Mouse (Mus musculus) cerebellum, adult 11-12 months (tissue): Measurements from ENCODE around the gene Ckap2.
A peak's percentile ranks its signal among the peaks of the same experiment; 100 is the strongest.

ENCODE experiments used
- DNase-seq: peaks from one replicate; pipeline ENCODE4 v3.0.0; 2022

Gene Ckap2

DNA sequence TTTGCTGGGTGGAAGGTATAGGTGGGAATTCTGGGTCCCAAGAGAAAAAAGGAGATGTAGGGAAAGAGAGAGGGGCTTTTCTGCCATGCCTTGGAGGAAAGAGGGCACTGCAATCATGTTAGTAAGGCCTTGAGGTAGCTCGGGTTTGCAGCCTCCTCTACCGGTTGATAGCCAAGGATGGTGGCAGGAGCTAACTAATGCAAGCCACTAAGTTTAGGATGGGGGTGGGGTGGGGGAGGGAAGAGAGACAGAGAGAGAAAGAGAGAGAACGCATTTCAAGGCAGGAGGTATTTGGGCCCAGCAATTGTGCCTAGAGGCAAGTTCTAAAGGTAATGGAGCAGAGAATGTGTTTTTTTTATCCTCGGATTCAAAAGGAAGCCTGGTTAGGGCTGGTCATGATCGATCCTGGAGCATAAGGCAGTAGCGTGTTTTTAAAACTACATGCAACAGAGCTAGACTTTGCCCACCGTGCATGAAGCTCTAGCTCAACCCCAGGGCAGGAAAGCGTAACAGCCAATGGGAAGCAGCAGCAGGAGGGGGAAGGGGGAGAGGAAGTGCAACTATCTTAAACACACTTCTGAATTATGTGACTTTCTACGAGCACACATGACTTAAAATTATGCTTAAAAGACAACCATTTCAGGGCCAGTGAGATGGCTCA is 37.8 kb downstream of the Ckap2 start:
- no peak for DNase-seq

DNA sequence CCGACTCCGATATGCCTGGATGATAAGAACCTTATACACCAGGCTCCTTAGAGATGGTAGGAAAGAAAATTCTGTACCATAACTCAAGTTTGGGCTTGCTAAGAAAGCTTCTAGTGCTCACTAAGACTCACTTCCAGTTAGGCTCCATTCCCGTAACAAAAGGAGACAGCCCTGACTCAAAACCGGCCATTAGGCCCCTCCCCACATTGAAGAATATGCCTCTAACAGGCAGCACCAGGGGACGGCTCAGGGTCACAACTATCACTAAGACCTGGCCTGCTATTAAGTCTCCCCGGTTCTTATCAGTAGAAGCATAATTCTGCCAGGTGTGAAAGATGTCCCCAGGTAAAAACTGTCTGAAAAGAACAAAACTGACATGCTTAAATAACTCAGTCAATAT is 39.8 kb downstream of the Ckap2 start:
- no peak for DNase-seq

DNA sequence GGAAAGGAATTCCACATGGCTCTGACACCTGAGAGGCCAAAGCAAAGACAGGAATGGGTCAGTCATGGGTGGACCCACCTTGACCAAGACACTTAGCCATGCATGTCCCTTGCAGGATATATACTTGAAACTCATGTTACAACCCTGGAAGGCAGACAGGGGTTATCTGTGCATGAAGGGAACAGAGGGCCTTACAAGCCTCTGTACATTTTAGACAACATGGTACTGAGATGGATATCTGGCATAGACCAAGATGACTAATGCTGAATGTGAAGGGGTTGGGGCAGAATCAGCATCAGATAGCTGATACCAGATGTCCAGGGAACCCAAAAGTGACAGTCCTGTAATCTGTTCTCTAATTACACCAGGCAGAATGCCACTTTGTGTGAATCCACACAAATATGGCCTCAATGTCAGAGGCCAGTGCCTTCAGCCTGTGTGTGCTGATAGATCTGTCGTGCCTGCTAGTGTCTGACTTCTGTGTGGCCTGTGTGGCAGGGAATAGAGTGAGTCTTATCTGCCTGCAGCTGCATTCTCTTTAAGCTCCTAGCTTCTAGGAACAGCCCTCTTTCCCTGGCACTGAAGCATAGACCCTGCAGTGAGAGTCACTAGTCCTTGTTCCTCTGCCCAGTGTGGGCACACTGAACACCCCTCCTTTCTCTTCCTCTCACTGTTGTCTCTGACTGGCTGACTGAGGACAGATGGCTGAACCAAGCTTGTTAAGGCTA is 41.7 kb downstream of the Ckap2 start:
- no peak for DNase-seq

DNA sequence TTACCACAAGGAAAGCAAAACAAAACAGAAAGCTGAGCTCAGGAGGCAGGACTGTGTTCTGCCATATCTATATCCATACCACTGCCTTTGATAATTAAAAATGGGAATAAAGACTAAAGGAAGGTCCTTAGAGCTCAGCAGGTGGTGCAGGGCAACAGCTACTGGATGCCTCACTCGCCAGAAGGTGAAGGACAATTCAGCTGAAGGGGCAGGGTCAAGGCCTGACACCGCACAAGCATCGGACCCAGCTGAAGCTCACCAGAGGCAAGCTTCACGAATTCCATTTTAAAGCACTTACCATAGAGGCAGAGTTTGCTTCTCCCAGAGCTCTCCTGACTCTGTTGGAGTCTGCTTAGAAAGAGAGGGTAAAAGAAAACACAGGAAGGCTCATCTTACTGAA is 43.0 kb downstream of the Ckap2 start:
- no peak for DNase-seq

DNA sequence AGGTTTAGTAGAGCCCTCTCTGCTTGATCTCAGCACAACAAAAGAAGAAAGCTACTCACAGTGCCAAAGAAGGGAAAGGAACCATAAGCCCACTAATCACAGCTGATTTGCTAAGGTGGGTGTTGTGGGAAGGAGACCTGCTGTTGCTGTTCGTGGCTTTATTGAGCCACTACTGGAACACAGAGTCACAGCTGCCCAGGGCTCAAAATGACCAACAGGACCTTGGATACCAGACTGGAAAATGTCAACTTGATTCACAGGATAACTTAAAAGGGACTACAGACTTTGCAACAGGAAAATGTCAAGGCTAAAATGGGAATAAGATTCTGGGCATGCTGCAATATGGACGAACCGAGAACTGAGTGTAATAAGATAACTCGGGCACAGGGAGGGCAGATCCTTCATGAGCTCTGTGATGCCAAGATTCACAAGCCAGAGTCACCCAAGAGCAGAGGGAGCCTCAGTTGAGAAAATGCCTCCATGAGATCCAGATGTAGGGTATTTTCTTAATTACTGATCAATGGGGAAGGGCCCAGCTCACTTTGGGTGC is 43.7 kb downstream of the Ckap2 start:
- DNase-seq: no peak

DNA sequence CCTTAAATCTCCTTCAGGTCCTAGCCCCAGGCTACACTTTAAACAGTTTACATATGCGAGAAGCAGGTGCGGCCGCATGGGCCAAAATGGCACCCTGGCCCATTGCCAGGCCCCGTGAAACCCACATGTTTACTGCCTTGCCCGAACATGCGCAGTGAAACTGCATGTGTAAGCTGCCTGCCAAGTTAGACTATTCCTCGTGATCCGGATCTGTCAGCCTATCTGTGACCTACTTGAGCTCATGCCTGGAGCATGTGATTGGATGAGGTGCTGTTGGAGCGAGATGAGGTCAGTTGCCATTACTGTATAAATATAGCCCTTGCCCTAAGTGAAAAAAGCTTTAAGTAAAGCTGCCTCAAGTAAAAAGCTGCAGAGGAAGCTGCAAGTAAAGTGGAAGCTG is 49.2 kb downstream of the Ckap2 start:
- DNase-seq: peak; percentile 72

DNA sequence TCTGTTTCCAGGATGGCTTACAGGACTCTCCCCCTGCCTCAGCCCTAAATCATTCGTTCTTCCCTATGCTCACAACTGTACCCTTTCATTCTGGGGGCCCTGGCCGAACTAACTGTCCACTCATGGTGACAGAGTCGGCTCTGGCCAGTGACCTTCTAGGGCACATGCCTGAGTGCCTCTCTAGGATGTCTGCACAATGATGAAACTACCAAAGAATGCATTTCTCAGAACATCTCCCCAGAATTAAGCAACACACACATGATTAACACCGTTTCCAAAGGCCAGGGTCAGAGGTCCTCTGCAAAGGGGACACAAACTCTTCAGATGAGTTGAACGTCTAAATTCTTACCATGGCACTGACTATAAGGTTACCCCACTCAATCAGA is 50.9 kb downstream of the Ckap2 start:
- no peak for DNase-seq

DNA sequence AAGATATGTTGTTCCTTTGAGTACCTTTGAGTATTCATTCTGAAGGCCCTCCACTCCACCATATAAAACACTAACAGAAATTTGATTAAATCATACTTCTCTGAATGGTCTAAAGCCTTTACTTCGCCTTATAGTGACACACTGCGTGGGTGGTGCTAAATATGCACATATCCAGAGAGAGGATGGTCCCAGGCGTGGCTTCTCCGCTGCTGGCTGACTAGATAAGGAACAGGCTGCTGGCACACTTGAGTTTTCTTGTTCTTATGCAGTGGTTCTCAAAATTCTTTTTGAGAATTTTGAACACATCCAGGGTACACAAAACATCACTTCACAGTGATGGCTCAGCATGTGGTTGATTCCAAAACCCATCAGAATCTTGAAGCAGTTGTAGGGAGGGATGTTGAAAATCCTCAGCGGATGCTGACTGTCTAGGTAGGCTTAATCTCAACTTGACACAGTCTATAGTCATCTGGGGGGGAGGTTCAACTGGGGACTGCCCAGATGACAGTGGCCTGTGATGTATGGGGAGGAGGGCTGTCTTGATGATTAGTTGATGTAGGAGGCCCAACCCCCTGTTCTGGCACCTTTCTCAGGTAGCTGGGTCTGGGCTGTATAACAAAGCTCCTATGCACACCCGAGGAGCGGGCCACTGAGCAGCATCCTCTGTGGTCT is 51.4 kb downstream of the Ckap2 start:
- DNase-seq: no peak

DNA sequence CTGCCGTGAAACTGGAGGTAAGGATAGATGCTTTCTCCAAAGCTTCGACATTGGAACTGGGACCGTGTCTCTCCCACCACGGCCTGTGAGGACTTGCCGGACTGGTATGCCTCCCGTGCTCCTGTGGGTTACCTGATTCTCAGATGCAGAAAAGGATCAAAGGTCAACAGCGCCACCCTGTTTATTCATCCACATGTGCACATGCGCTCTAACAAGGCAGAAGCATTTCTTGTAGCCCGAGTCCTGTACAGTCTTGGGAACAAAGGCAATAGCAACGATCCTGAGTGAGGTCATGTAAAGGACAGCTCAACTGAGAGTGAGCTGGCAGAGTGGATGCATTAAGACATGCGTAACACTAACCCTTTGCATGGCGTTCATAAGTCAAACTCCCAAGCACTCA is 53.6 kb downstream of the Ckap2 start:
- no peak for DNase-seq

DNA sequence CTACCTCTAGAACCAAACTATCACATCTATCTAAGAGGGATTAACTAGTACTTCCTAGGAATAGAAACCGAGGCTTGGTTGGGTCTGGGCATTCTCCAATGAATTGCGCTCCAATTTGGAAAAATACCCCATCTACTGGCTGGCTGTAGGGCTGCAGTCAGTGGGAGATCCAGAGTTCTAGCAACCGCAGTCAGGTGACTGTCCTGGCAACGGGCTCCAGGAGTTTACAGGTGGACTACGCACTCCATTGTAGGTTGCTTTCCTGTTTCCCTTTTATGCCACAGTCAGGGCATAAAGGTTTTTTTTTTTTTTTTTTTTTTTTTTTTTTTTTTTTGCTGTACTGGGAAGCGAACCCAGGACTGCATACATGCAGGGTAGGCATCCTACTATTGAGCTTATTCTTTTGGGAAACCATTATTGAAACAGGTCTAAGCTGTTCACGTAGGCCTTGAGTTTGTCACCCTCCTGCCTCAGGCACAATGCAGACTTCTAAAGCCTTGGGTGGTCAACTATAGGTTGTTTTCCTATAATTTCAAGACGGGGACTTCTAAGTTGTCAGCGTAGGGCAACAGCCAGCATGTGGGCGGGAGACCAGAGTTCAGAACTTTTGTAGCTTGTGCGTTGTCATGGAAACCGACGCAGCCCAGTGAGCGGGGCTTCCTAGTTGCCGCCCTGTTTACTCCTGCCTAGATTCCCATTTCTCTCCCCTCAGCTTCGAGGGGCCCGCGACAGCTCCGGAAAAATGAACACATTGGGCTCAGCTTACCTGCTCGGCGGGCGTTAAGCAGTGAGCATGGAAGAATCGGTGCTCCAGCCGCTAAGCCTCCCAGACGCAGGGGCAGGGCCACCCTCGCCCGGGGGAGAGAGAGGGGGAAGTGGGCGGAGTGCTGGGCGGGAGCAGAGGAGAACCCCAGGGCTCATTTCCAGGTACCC is 61.1 kb downstream of the Ckap2 start, which contains the start of gene Nek5:
Gene Nek5, minus strand, starts transcription at position 834 of the 933 bp plus-strand sequence.
- DNase-seq: no peak
